Mouse (Mus musculus): Measurements from ENCODE around the gene Gm4969. TPM values are rescaled to one million over a fixed set of nuclear protein-coding genes. Genes with fewer than 3 reads are reported as not detected.

Gm4969 gene
- polyA plus RNA-seq, 1 experiment from 2014 or later, result 9.5 TPM

DNA sequence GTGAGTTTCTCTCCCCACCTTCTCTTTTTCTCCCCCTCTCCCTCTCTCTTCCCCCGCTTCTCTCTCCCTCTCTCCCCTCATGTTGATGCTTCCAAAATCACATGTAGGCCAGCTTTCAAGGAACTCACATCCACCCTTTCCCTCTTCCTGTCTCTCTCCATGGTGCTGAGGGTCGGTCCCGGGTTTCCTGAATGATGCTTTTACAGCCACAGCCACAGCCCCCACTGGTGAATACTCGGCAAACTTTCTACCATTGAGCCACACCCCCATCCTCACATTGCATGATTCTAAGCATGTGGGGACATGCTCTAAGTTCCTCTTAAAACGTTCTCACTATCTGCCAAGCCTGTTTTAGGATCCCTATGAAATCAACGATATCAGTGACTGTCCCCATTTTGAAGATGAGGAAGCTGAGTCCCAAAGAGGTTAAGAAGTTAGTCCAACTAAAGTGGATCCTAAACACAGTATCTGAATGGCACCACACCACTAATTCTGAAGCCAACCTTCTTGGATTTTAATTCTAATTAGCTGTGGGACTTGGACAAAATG is 29.4 kb upstream of the Gm4969 start:
- Histone ChIP-seq H3K27ac (ENCODE audit: low read length) (no peak overlapping the region), H3K4me3 (ENCODE audit: low read depth, low read length) (peak overlapping the region; percentile 51; the same call in 1 of the 2 replicates), H3K9me3 (replicated peaks; ENCODE audit: control insufficient read depth, low read length, poor library complexity, severe bottlenecking) (no peaks in the 10 kb centered on the region), H3K36me3 (ENCODE audit: control insufficient read depth, insufficient read depth, low read length) (peaks cover 9% of the 10 kb centered on the region), H3K4me2 (ENCODE audit: low read length) (peak overlapping the region; percentile 62), H3K9ac (ENCODE audit: low read depth, low read length) (no peak overlapping the region), H3K4me1 (ENCODE audit: control insufficient read depth, insufficient read depth, low read length) (peaks cover 18% of the 10 kb centered on the region), H3K27me3 (ENCODE audit: control insufficient read depth, insufficient read depth, low read depth, low read length) (no peaks in the 10 kb centered on the region)
- ATAC-seq, result no peak
- WGBS, result 72% methylated on average over 6 of the region's 6 CpGs

DNA sequence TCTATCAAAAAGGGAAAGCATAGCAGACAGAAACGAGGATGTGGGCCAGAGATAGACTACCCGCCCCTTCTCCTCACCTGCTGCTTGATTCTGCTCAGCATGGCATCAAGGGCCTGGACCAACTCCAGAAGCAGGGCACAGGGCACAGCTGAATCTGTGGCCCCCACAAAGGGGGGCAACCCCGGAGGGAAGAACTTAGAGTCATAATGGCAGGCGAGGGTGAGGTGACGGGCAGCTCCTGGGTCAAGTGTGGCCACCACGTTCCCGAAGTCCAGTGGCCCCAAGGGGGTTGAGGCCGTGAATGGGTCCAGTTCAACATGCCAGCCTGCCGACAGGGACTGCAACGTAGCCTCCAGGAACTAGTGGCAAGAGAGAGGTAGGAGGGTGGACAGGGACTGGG is 28.6 kb upstream of the Gm4969 start:
- WGBS, result 92% methylated on average over 10 of the region's 10 CpGs
- no peaks in the 10 kb centered on the region for H3K9me3 ChIP-seq (replicated peaks; ENCODE audit: control insufficient read depth, low read length, poor library complexity, severe bottlenecking)
- H3K27me3 ChIP-seq (ENCODE audit: control insufficient read depth, insufficient read depth, low read depth, low read length), result no peaks in the 10 kb centered on the region
- H3K4me3 ChIP-seq (ENCODE audit: low read depth, low read length), result no peak overlapping the region
- no peak overlapping the region for H3K4me2 ChIP-seq (ENCODE audit: low read length)
- ATAC-seq, result no peak
- no peak overlapping the region for H3K27ac ChIP-seq (ENCODE audit: low read length)
- no peak overlapping the region for H3K9ac ChIP-seq (ENCODE audit: low read depth, low read length)
- H3K36me3 ChIP-seq (ENCODE audit: control insufficient read depth, insufficient read depth, low read length), result peaks cover 5% of the 10 kb centered on the region
- peaks cover 18% of the 10 kb centered on the region for H3K4me1 ChIP-seq (ENCODE audit: control insufficient read depth, insufficient read depth, low read length)

DNA sequence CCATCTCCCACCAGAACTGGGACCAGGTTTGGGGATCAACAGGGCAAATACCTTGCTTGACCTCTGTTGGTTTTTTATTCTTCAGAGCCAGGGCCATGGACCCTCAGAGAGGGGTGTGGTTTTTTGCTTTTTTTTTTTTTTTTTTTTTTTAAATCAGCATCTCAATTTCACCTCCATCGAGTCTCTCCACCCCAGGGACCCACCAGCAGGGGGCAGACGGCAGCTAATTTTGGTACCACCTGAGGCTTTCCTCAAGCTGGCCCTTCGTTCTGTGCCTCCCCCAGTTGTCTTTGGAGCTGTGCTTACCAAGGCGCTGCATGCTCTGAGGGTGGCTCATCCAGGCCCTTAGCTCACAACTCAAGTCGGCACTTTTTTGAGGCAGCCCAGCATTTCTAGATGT is 19.2 kb upstream of the Gm4969 start:
- no peaks in the 10 kb centered on the region for H3K27me3 ChIP-seq (ENCODE audit: control insufficient read depth, insufficient read depth, low read depth, low read length)
- H3K4me3 ChIP-seq (ENCODE audit: low read depth, low read length), result no peak overlapping the region
- no peaks in the 10 kb centered on the region for H3K9me3 ChIP-seq (replicated peaks; ENCODE audit: control insufficient read depth, low read length, poor library complexity, severe bottlenecking)
- no peak overlapping the region for H3K4me2 ChIP-seq (ENCODE audit: low read length)
- no peaks in the 10 kb centered on the region for H3K4me1 ChIP-seq (ENCODE audit: control insufficient read depth, insufficient read depth, low read length)
- WGBS, result 49% methylated on average over 5 of the region's 5 CpGs
- H3K36me3 ChIP-seq (ENCODE audit: control insufficient read depth, insufficient read depth, low read length), result peaks cover 30% of the 10 kb centered on the region
- H3K9ac ChIP-seq (ENCODE audit: low read depth, low read length), result no peak overlapping the region
- ATAC-seq, result no peak
- H3K27ac ChIP-seq (ENCODE audit: low read length), result no peak overlapping the region

DNA sequence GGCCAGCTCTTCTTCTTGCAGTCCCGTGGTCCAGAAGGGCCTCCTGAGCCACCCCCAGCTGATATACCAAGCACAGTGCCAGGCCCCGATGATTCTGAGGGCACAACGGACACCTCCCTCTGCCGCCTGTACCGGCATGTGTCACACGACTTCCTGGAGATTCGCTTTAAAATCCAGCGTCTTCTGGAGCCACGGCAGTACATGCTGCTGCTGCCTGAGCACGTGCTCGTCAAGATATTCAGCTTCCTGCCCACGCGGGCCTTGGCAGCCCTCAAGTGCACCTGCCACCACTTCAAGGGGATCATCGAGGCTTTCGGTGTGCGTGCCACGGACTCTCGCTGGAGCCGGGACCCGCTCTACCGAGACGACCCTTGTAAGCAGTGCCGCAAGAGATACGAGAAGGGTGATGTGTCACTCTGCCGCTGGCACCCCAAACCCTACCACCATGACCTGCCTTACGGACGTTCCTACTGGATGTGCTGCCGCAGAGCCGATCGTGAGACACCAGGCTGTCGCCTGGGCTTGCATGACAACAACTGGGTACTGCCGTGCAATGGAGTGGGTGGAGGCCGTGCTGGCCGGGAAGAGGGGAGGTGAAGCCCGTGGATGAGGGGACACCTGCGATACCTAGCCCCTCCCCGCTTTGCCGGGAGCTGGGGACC is 18.6 kb upstream of the Gm4969 start:
- Histone ChIP-seq H3K9me3 (replicated peaks; ENCODE audit: control insufficient read depth, low read length, poor library complexity, severe bottlenecking) (no peaks in the 10 kb centered on the region), H3K4me1 (ENCODE audit: control insufficient read depth, insufficient read depth, low read length) (peaks cover 4% of the 10 kb centered on the region), H3K9ac (ENCODE audit: low read depth, low read length) (no peak overlapping the region), H3K27ac (ENCODE audit: low read length) (no peak overlapping the region), H3K4me2 (ENCODE audit: low read length) (no peak overlapping the region), H3K4me3 (ENCODE audit: low read depth, low read length) (no peak overlapping the region), H3K27me3 (ENCODE audit: control insufficient read depth, insufficient read depth, low read depth, low read length) (no peaks in the 10 kb centered on the region), H3K36me3 (ENCODE audit: control insufficient read depth, insufficient read depth, low read length) (peaks cover 30% of the 10 kb centered on the region)
- ATAC-seq, result no peak
- WGBS, result 91% methylated on average over 38 of the region's 38 CpGs

DNA sequence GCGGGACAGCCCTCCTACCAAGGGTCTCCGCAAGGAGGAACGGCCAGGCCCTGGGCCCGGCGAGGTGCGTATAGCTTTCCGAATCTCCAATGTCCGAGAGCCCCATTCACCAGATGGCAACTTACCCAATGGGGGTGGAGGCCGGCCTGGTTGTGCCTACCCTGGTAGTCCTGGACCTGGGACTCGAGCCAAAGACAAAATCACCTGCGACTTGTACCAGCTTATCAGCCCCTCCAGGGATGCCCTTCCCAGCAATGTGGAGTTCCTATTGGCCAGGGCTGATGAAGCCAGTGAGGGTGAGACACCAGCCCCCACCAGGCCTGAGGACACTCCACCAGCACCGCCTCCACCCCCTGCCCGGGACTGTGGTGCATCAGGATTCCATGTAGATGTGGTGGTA is 18.0 kb upstream of the Gm4969 start:
- no peak overlapping the region for H3K4me3 ChIP-seq (ENCODE audit: low read depth, low read length)
- H3K27ac ChIP-seq (ENCODE audit: low read length), result no peak overlapping the region
- H3K4me2 ChIP-seq (ENCODE audit: low read length), result no peak overlapping the region
- no peak overlapping the region for H3K9ac ChIP-seq (ENCODE audit: low read depth, low read length)
- ATAC-seq, result no peak
- peaks cover 4% of the 10 kb centered on the region for H3K4me1 ChIP-seq (ENCODE audit: control insufficient read depth, insufficient read depth, low read length)
- H3K9me3 ChIP-seq (replicated peaks; ENCODE audit: control insufficient read depth, low read length, poor library complexity, severe bottlenecking), result no peaks in the 10 kb centered on the region
- 94% methylated on average over 13 of the region's 13 CpGs for WGBS
- H3K27me3 ChIP-seq (ENCODE audit: control insufficient read depth, insufficient read depth, low read depth, low read length), result no peaks in the 10 kb centered on the region
- peaks cover 28% of the 10 kb centered on the region; the same call in 1 of the 2 replicates for H3K36me3 ChIP-seq (ENCODE audit: control insufficient read depth, insufficient read depth, low read length)

DNA sequence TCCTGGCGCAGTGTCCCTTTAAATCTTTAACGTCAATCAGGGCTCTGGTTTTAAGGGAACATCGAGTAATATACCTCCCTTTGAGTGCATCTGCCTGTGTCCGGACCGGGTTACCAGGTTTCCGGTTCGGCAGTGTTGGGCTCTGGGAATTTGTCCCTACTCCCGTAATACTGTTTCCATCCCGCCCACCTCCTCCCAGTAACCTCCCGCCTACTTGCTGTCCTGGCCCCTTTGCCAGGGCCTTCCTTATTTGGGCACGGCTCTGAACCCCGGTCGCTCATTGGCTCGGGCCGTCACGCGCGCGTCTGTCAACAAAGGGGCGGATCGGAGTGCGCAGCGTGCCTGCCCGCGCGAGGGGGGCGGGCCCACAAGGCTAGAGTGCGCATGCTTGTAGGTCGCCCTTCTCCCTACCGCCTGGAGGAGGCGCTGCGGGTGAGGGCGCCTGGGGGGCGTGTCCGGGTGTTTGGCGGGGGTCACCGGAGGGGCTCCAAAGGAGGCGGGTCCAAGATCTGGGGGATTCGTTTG is 13.2 kb upstream of the Gm4969 start:
- Histone ChIP-seq H3K9me3 (replicated peaks; ENCODE audit: control insufficient read depth, low read length, poor library complexity, severe bottlenecking) (no peaks in the 10 kb centered on the region), H3K36me3 (ENCODE audit: control insufficient read depth, insufficient read depth, low read length) (peaks cover 13% of the 10 kb centered on the region), H3K9ac (ENCODE audit: low read depth, low read length) (peak overlapping the region; percentile 70), H3K4me3 (ENCODE audit: low read depth, low read length) (peak overlapping the region; percentile 58), H3K4me1 (ENCODE audit: control insufficient read depth, insufficient read depth, low read length) (peaks cover 8% of the 10 kb centered on the region), H3K27ac (ENCODE audit: low read length) (peak overlapping the region; percentile 87), H3K4me2 (ENCODE audit: low read length) (peak overlapping the region; percentile 61), H3K27me3 (ENCODE audit: control insufficient read depth, insufficient read depth, low read depth, low read length) (no peaks in the 10 kb centered on the region)
- ATAC-seq, result peak; percentile 99
- WGBS, result under 1% methylated on average over 39 of the region's 39 CpGs

DNA sequence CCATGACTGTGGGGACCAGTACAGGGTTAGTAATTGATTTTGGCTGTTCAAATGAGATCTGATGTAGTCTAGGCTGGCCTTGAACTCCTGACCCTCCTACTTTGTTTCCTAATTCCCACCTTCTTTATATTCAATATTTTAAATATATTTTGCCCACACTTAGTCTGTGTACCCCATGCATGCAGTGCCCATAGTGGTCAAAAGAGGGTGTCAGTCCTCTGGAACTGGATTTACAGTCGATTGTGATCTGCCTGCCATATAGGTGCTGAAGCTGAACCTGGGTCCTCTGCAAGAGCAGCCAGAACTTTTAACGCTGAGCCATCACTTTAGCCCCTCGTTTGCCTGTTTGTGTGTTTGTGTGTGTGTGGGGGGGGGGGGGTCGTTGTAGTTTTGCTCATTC is 12.5 kb upstream of the Gm4969 start:
- 38% methylated on average over 4 of the region's 4 CpGs for WGBS
- peak overlapping the region; percentile 30; the same call in 1 of the 2 replicates for H3K9ac ChIP-seq (ENCODE audit: low read depth, low read length)
- ATAC-seq, result 0 out of 2 replicates have a peak, but pooled peaks have one; percentile 19

DNA sequence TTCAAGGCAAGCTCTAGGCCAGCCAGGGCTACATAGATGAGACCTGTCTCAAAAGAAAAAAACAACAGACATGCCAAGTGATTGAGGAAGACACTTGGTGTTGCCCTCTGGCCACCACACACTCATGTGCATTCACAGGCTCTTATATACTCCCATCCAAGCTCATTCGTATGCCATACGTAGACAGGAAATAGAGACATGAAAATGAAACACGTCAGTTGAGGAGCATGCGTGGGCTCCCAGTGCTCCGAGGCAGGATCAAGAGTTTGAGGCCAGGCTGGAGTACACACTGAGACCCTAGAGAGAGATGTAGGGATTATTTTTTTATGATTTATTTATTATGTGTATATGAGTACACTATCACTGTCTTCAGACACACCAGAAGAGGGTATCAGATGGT is 11.2 kb upstream of the Gm4969 start:
- Histone ChIP-seq H3K4me1 (ENCODE audit: control insufficient read depth, insufficient read depth, low read length) (peaks cover 8% of the 10 kb centered on the region), H3K4me2 (ENCODE audit: low read length) (no peak overlapping the region), H3K4me3 (ENCODE audit: low read depth, low read length) (no peak overlapping the region), H3K9me3 (replicated peaks; ENCODE audit: control insufficient read depth, low read length, poor library complexity, severe bottlenecking) (no peaks in the 10 kb centered on the region), H3K9ac (ENCODE audit: low read depth, low read length) (no peak overlapping the region), H3K27me3 (ENCODE audit: control insufficient read depth, insufficient read depth, low read depth, low read length) (no peaks in the 10 kb centered on the region), H3K27ac (ENCODE audit: low read length) (no peak overlapping the region), H3K36me3 (ENCODE audit: control insufficient read depth, insufficient read depth, low read length) (peaks cover 3% of the 10 kb centered on the region; the same call in 1 of the 2 replicates)
- no peak for ATAC-seq
- WGBS, result 96% methylated on average over 5 of the region's 5 CpGs

More for the DNA sequence above, 12.5 kb upstream of the Gm4969 start:
- Histone ChIP-seq H3K27me3 (ENCODE audit: control insufficient read depth, insufficient read depth, low read depth, low read length) (no peaks in the 10 kb centered on the region), H3K36me3 (ENCODE audit: control insufficient read depth, insufficient read depth, low read length) (peaks cover 7% of the 10 kb centered on the region), H3K4me3 (ENCODE audit: low read depth, low read length) (peak overlapping the region; percentile 58), H3K9me3 (replicated peaks; ENCODE audit: control insufficient read depth, low read length, poor library complexity, severe bottlenecking) (no peaks in the 10 kb centered on the region), H3K4me2 (ENCODE audit: low read length) (peak overlapping the region; percentile 61), H3K4me1 (ENCODE audit: control insufficient read depth, insufficient read depth, low read length) (peaks cover 8% of the 10 kb centered on the region), H3K27ac (ENCODE audit: low read length) (peak overlapping the region; percentile 76)

DNA sequence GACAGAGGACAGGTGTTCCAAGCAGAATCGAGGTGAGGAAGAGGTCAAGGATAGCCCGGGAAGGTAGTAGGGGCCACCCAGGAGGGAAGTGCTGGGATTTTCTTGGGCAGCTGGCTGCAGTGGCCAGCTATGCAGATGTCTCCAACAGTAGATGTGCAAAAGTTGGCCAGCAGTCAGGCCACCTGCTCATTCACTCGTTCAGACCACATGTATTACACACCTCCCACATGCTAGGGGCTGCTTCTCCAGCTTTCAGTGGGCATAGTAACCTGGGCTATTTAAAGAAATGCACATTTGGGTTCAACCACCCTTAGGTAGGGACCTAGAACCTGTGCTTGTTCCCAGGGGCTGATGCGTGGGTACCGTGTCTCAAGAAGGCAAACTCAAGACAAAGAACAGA is 9.6 kb upstream of the Gm4969 start:
- peaks cover 8% of the 10 kb centered on the region for H3K4me1 ChIP-seq (ENCODE audit: control insufficient read depth, insufficient read depth, low read length)
- no peak overlapping the region for H3K9ac ChIP-seq (ENCODE audit: low read depth, low read length)
- no peaks in the 10 kb centered on the region for H3K27me3 ChIP-seq (ENCODE audit: control insufficient read depth, insufficient read depth, low read depth, low read length)
- H3K9me3 ChIP-seq (replicated peaks; ENCODE audit: control insufficient read depth, low read length, poor library complexity, severe bottlenecking), result no peaks in the 10 kb centered on the region
- H3K36me3 ChIP-seq (ENCODE audit: control insufficient read depth, insufficient read depth, low read length), result peaks cover 3% of the 10 kb centered on the region; the same call in 1 of the 2 replicates
- H3K27ac ChIP-seq (ENCODE audit: low read length), result no peak overlapping the region
- no peak overlapping the region for H3K4me2 ChIP-seq (ENCODE audit: low read length)
- ATAC-seq, result no peak
- H3K4me3 ChIP-seq (ENCODE audit: low read depth, low read length), result no peak overlapping the region
- 93% methylated on average over 5 of the region's 5 CpGs for WGBS
